Mouse (Mus musculus) retina, postnatal 7 days (tissue): Measurements from ENCODE around the gene Csnk2a1.
"Not testable (repeated sequence)": the region's sequence is repeated elsewhere in the genome, so short reads cannot be mapped to it uniquely, and the experiment has no call there.

Experiments used
- DNase-seq: peaks from one replicate; pipeline ENCODE4 v3.0.0-alpha.2; 2012; ENCODE audit warnings: low read depth, low spot score

Gene Csnk2a1

GRCm38 (mm10) chr2:152237926-152238325, 11.3 kb downstream of the Csnk2a1 start:
- DNase-seq, result no peak

DNA sequence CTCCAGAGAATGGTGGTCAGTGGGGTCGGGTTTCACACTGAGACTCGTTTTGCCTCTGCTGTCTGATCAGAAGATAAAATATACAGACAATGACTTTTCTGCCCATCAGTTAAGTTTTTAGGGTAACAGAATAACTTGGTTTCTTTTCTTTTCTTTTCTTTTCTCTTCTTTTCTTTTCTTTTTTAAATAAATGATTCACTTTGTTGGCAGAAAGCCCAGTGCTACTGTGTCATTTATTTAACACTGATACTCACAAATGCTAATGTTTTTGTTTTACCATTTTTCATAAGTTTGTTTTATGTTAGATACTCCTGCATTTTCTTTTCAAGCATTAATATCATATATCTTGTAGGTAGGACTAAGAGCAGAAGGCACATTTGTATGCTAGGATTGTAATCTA, 13.9 kb downstream of the Csnk2a1 start:
- no peak for DNase-seq

DNA sequence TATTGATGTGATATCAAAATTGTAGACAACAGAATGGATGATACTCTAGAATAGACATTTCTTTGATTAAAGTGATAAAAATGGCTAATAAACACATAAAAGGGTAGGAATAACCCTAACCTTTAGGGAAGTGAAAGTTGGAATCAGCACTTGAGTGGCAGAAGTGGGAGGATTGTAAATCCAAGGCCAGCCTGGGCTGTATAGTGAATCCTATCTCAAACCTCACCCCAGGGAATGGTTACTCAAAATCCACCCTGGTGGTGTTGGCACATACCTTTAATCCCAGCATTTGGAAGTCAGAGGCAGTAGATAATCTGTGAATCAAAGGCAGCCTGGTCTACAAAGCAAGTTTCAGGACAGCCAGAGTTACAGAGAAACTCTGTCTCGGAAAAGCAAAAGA, 20.6 kb downstream of the Csnk2a1 start:
- no peak for DNase-seq

DNA sequence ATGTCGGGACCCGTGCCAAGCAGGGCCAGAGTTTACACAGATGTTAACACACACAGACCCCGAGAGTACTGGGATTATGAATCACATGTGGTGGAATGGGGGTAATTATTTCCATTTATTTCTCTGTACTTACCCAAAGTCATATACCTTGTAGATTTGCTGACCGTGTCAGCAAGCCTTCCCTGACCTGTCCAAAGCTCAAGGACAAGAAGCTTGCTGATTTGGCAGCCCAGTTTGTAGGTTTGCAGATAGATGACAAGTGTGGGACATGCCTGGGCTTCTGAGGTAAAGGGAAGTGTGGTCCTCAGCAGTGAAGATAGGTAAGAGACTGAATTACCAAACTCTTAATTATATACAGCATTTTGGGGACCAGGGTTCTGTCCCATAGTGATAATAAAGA, 23.9 kb downstream of the Csnk2a1 start:
- no peak for DNase-seq

- no peak for DNase-seq
Observed at GRCm38 (mm10) chr2:152259739-152260138, 33.1 kb downstream of the Csnk2a1 start.

- no peak for DNase-seq
Observed at GRCm38 (mm10) chr2:152273639-152274038, 47.0 kb downstream of the Csnk2a1 start.

GRCm38 (mm10) chr2:152281407-152281806, 54.8 kb downstream of the Csnk2a1 start:
- no peak for DNase-seq

DNA sequence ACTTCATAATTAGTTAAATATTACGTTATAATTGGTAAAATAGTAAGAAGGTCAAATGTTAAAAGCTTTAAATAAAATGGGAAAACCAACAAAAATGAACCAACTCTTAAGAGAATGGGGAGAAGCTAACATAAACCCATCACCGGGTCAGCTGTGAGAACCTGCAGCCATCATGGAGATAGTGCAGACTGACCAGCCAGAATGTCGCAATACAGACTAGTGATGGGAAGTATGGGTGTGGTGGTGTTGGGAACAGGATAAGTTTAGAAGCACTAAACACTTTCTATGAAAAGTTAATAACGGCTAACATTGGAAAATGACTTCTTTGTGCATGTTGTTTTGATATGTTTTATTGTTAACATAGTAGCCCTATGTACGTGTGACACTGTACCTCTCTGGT, 60.9 kb downstream of the Csnk2a1 start:
- no peak for DNase-seq

DNA sequence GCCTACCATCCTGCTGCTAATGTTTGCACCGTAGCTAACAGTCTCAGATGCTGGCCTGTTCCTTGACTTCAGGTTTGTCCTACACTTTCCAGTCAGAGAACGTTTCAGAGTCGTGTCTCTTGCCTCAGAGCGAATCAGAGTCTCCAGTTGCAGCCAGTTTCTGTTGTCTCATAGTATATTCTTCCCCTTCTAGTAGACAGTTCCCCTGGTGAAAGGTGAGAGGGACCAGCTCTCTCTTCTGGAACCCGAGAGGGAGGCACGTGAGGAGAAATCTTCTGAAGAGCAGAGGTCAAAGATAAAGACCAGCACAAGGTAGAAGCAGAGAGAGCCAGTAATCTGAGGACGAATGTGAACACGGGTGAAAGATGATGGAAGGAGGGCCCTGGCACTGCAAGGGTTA, 61.4 kb downstream of the Csnk2a1 start:
- no peak for DNase-seq

- DNase-seq, result not testable (repeated sequence)
Observed at GRCm38 (mm10) chr2:152289623-152290022, 63.0 kb downstream of the Csnk2a1 start.

DNA sequence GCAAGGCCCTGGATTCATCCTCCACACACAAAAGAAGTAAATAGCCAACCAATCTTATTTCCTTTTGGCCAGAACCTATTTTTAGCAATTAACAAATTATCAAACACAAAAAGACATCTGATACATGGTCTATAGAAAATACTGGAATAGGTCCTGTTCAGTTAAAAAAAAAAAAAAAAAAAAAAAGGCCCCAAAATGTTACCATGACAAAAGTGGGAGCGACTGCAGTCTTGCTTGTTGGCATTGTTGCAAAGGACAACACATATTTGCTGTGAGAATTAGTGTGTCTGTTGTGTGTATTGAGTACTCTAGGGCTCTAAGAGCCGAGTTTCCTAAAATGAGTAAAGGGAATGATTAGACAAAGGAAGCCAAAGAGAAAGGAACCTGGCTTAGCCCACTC, 65.8 kb downstream of the Csnk2a1 start:
- no peak for DNase-seq

DNA sequence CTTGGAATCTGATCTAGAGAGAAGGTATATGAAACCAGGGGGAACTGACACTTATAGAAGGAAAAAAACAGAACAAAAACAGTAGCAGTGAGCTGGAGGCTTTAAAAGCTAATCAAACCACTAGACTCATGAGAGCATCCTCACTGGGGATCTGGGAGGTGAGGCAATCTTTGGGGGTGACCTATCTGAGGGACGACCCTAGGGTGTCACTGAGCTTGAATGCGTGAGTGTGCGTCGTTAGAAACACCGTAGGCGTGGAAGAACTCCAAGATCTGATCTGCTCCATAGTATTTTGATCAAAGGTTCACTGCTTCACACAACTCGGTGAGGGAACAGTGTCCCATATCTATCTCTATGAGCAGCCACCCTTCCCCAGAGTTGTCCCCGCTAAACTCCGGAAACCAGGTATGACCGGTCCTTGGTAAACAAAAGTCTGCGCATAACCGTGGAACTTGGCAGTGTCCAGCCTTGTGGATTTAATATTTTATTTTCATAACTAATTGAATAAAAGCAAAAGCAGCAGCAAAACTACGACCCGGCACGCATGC, 66.6 kb downstream of the Csnk2a1 start:
- no peak for DNase-seq

GRCm38 (mm10) chr2:152293727-152294475, 67.3 kb downstream of the Csnk2a1 start, which contains the start of gene Tbc1d20:
TSS of gene Tbc1d20 (plus strand) at chr2:152293828.
- DNase-seq, result peak; percentile 83

DNA sequence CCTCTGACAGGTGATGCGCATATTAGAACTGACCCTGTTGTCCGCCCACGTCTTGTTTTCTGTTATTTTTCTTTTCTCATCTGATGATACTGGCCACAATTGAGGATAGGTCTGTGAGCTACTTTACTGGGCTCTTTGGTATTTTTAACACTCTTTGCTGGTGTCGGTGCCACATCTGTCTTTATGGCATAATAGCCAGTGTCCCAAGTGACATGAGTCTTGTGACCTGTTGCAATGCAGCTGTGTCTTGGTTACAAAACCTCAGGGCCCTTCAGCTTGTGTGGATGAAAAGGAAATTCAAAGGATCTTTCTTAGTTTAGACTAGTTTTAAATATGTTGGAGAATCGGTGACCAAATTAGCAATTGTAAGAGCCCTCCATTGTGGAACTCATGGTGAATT, 67.9 kb downstream of the Csnk2a1 start:
- no peak for DNase-seq

DNA sequence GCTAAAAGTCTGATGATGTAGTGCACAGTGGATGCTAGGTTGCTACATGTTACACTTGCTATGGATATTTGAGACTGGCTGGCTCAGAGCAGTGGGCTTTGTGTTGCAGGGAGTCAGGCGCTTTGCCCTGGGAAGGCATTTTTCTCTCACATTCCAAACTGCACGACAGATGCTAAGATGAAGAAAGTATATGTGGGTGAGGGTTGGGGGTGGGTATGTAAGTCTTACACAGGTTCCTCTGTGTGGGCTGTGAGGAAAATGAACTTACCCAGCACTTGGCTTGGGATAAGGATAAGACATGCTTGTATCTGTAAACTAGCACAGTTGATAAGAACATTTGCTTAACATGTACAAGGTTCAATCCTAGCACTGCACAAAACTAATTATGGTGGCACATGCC, 76.2 kb downstream of the Csnk2a1 start:
- no peak for DNase-seq

GRCm38 (mm10) chr2:152303781-152304180, 77.1 kb downstream of the Csnk2a1 start:
- DNase-seq, result no peak

- no peak for DNase-seq
Observed at GRCm38 (mm10) chr2:152305480-152305879, 78.8 kb downstream of the Csnk2a1 start.

- DNase-seq, result no peak
Observed at GRCm38 (mm10) chr2:152307186-152307585, 80.5 kb downstream of the Csnk2a1 start.

DNA sequence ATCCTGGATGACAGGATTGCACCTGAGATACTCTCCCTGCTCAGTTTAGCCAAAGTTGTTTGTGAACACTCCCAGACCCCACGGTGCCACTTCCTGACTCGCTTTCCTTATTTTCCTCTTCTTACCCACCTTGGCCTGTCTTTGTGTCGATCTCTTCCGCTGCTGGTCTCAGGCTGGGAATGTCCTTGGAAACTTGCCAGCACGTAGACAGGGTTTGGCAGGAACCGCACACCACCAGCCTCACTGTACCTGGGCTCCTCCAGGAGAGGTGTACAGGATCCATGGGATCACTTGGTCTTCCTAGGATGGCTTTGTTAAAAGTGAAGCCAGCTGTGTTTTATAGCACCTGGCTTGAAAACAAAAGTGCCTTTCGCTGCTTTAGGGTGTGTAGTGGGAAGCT, 86.4 kb downstream of the Csnk2a1 start:
- no peak for DNase-seq

DNA sequence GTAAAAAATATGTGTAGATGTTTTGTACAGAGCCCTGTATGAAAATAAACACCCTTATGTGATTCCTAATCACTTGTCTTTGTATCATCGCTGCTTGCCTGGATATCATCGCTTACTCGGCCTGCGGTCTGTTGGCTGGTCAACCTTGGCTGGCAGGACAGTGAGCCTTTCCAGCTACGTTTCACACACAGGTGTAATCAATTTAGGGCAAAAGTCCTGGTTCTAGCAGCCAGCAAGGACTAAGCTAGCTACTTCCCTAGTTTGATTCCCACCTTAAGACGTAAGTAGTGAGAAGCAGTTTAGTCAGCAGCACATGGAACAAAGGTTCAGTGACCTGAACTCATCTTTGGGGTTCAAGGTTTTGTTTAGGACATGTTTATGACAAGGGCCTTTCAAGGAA, 87.3 kb downstream of the Csnk2a1 start:
- no peak for DNase-seq

DNA sequence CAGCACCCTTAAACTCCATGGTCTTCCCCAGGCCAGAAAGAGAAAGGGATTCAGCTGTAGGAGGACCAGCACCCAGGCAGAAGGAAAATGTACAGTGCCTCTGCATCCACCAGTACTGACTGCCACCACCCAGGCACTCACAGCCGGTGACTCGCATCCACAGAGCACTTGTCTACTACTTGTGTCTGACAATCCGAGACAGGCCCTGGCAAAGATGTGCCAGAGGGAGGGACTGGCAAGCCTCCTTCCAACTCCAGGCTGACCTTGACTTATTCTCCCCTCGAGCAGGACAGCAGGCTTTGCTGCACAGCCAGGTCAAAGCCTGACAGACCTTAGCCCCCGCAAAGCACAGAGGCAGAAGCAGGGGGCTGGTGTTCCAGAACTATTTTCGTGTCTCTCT, 90.4 kb downstream of the Csnk2a1 start:
- no peak for DNase-seq

DNA sequence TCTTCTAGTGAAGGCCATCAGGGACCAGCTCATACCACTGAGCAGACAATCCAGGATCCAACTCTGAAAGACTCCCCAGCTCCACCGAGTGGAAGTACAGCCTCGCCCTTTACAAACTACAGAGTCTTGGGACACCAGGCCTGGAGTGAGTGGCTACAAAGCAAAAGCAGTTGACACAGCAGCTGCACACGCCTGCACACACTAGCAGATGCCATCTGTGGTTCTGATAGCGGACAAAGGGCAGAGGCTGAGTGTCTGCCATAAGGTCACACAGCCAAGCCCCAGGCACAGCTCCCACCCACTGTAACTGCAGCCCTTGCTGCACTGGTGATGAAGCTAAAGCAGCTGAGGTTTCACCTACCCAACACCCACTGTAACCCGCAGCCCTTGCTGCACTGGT, 94.9 kb downstream of the Csnk2a1 start:
- no peak for DNase-seq

DNA sequence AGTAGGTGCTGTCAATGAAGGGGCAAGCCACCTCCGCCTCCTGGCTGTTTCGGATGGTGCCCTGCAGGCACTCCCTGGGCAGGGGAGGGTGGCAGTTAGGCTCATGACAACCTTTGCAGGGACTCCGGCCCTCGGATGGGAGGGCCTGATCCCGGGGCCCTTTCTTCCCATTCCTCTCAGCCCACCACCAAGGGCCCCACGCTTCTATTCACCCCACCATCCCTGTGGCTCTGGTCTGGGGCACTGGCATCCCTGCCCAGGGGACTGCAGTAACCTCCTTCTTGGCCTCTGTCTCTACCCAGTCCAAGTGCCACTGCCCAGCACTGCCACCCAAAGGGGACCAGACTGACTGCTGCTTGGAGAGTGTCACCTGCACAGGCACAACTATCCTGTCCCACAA, 95.6 kb downstream of the Csnk2a1 start:
- DNase-seq, result no peak

- DNase-seq, result no peak
Observed at GRCm38 (mm10) chr2:152323971-152324370, 97.3 kb downstream of the Csnk2a1 start.
